Mouse (Mus musculus): ENCODE data around the gene Ptafr. TPM values are rescaled to one million over a fixed set of nuclear protein-coding genes. Genes with fewer than 3 reads are reported as not detected.

The Ptafr gene
- total and polyA plus RNA-seq, 3 experiments: 0.31 to 1.1 TPM; not detected in 1

DNA sequence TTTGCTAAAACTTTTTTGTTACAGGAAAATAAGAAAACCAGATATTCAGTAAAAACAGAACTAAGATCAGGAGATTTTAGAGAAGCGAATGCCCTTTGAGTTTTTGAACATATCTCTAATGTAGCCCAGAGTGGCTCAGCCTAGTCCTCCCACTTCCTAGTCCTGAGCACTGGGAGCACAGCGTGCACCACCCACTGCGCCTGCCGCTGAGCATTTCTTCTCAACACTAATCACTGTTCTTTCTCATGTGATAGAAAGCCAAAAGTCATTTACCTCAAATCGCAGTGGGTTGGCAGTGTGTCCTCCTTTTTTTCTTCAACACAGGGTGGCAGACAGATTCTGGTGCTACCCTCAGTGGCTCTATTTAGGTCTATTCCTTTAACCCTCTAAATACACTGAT lies 24.4 kb upstream of the Ptafr start:
- Histone ChIP-seq H3K27ac (ENCODE audit: insufficient read depth, low read depth) (no peak overlapping the region), H3K4me2 (ENCODE audit: insufficient read depth, low read depth, poor library complexity, severe bottlenecking) (no peak overlapping the region), H3K9ac (ENCODE audit: insufficient read depth, low read depth) (no peak overlapping the region), H3K4me3 (replicated peaks in 1 of 3; ENCODE audit: low read depth in 2 of 3, low read length in 2 of 3, poor library complexity in 1 of 3) (no peak overlapping the region), H3K27me3 (replicated peaks) (no peaks in the 10 kb centered on the region), H3K4me1 (ENCODE audit: control insufficient read depth in 1 of 2, insufficient read depth in 2 of 2) (peaks cover 6 to 37% of the 10 kb centered on the region in 2 experiments), H3K79me2 (replicated peaks; ENCODE audit: control insufficient read depth, extremely low read depth, insufficient read depth, poor library complexity, severe bottlenecking) (peaks cover 61% of the 10 kb centered on the region), H3K9me3 (replicated peaks; ENCODE audit: low read length) (no peaks in the 10 kb centered on the region), H3K36me3 (replicated peaks in 1 of 2; ENCODE audit: control insufficient read depth in 1 of 2, insufficient read depth in 1 of 2, low read length in 1 of 2) (peaks cover 44 to 70% of the 10 kb centered on the region in 2 experiments)
- no peak for TF ChIP-seq ELF1 (IDR thresholded peaks at IDR 0.05; ENCODE audit: low read depth, low read length)
- no peak for TF ChIP-seq IRF4 (IDR thresholded peaks at IDR 0.05; ENCODE audit: low read depth, low read length)
- TF ChIP-seq PAX5 (IDR thresholded peaks at IDR 0.05; ENCODE audit: low read length): no peak
- no peak for TF ChIP-seq MEF2A (IDR thresholded peaks at IDR 0.05; ENCODE audit: borderline replicate concordance, low read depth, low read length)
- no peak for TF ChIP-seq BHLHE40 (IDR thresholded peaks at IDR 0.05; ENCODE audit: low read depth, low read length)
- TF ChIP-seq USF2 (conservative IDR thresholded peaks at IDR 0.05; ENCODE audit: low read depth, low read length): no peak
- TF ChIP-seq POLR2A (IDR thresholded peaks at IDR 0.05; ENCODE audit: low read depth, low read length): no peak
- TF ChIP-seq JUN (IDR thresholded peaks at IDR 0.05; ENCODE audit: insufficient read depth, low read depth, low read length): no peak
- TF ChIP-seq MAFK (IDR thresholded peaks at IDR 0.05; ENCODE audit: insufficient replicate concordance, low read length): no peak
- TF ChIP-seq GABPA (IDR thresholded peaks at IDR 0.05; ENCODE audit: insufficient replicate concordance, low read depth, low read length): no peak
- no peak for TF ChIP-seq NRF1 (IDR thresholded peaks at IDR 0.05; ENCODE audit: low read depth, low read length)
- no peak for TF ChIP-seq MYC (IDR thresholded peaks at IDR 0.05; ENCODE audit: low read depth, low read length)
- TF ChIP-seq USF1 (IDR thresholded peaks at IDR 0.05; ENCODE audit: low read depth, low read length): no peak
- in situ Hi-C loops (cut with MboI; ENCODE audit: low pct_ligation_motif_present, low pct_unique_long_range_greater_than_20kb, low sequenced_read_pairs) (no loop called here), dilution Hi-C loops (cut with MboI; ENCODE audit: extremely low pct_ligation_motif_present, extremely low pct_unique_long_range_greater_than_20kb, low sequenced_read_pairs) (no loop called here)
- no peak for DNase-seq (ENCODE audit: extremely low read depth)

DNA sequence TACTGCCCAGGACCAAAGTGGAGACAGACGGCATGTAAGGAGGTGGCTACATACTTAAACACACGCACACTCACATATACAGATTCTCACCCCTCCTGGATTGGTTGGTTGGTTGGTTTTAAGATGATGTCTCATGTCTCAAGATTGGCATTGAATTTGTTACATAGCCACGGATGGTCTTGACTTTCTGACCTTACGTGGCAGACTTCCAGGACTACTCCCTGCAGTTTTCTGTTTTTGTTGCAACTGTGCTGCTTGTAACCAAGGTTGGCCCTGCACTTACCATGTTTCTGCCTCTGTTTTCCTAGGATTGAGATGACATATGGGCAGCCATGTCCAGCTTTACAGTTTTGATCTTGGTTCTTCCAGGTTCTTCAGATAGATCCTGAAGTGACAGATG lies 22.5 kb upstream of the Ptafr start:
- no peak overlapping the region for H3K27ac ChIP-seq (ENCODE audit: insufficient read depth, low read depth)
- no peak overlapping the region for H3K4me3 ChIP-seq (replicated peaks in 1 of 3; ENCODE audit: low read depth in 2 of 3, low read length in 2 of 3, poor library complexity in 1 of 3)
- no peak overlapping the region for H3K9ac ChIP-seq (ENCODE audit: insufficient read depth, low read depth)
- no peak for DNase-seq (ENCODE audit: extremely low read depth)
- peaks cover 9 to 37% of the 10 kb centered on the region in 2 experiments for H3K4me1 ChIP-seq (ENCODE audit: control insufficient read depth in 1 of 2, insufficient read depth in 2 of 2)
- dilution Hi-C loops (cut with MboI; ENCODE audit: extremely low pct_ligation_motif_present, extremely low pct_unique_long_range_greater_than_20kb, low sequenced_read_pairs) (no loop called here), in situ Hi-C loops (cut with MboI; ENCODE audit: low pct_ligation_motif_present, low pct_unique_long_range_greater_than_20kb, low sequenced_read_pairs) (no loop called here)
- no peak overlapping the region for H3K4me2 ChIP-seq (ENCODE audit: insufficient read depth, low read depth, poor library complexity, severe bottlenecking)
- no peaks in the 10 kb centered on the region for H3K27me3 ChIP-seq (replicated peaks)
- peaks cover 51% of the 10 kb centered on the region for H3K79me2 ChIP-seq (replicated peaks; ENCODE audit: control insufficient read depth, extremely low read depth, insufficient read depth, poor library complexity, severe bottlenecking)
- H3K9me3 ChIP-seq (replicated peaks; ENCODE audit: low read length): no peaks in the 10 kb centered on the region
- peaks cover 52 to 88% of the 10 kb centered on the region in 2 experiments for H3K36me3 ChIP-seq (replicated peaks in 1 of 2; ENCODE audit: control insufficient read depth in 1 of 2, insufficient read depth in 1 of 2, low read length in 1 of 2)
- TF ChIP-seq MYC (IDR thresholded peaks at IDR 0.05; ENCODE audit: low read depth, low read length) (no peak), KAT2A (IDR thresholded peaks at IDR 0.05; ENCODE audit: insufficient replicate concordance, low read length) (no peak), MEF2A (IDR thresholded peaks at IDR 0.05; ENCODE audit: borderline replicate concordance, low read depth, low read length) (no peak), EP300 (IDR thresholded peaks at IDR 0.05; ENCODE audit: low read length) (no peak), CTCF (conservative IDR thresholded peaks at IDR 0.05 in 1 of 2, IDR thresholded peaks at IDR 0.05 in 1 of 2; ENCODE audit: low read depth in 2 of 2, low read length in 2 of 2) (no peak), CHD2 (IDR thresholded peaks at IDR 0.05; ENCODE audit: low read length) (no peak), NELFE (IDR thresholded peaks at IDR 0.05; ENCODE audit: low read depth, low read length) (no peak), ETS1 (conservative IDR thresholded peaks at IDR 0.05; ENCODE audit: low read depth, low read length) (no peak), POLR2A (IDR thresholded peaks at IDR 0.05; ENCODE audit: low read depth, low read length) (no peak), NRF1 (IDR thresholded peaks at IDR 0.05; ENCODE audit: low read depth, low read length) (no peak), ZC3H11A (IDR thresholded peaks at IDR 0.05; ENCODE audit: low read depth, low read length) (no peak)

All from CH12.LX (cell line).